Comparison of ENCODE assay signal across 8 mouse cellular contexts in the genomic region with DNA sequence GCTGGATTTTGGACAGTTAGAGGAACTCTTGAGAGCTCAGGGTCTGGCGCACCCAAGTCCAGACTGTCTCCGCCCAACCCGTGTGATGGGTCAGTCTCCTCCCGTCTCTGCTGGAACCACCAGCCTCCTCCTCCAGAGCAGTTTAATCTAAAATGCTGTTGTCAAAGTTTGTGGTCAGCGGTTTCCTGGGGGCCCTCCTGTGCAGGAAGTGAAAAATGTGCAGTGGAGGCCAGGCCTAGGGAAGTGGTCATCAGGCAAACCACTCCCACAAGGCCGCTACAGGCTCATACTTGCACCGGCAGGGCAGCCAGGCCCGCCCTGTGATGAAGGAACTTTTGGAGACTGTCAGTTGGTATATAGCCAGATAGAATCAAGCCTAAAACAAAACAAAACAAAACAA. TPM values are rescaled to one million over a fixed set of nuclear protein-coding genes. Genes with fewer than 3 reads are reported as not detected.
A peak's percentile ranks its signal among the peaks of the same experiment; 100 is the strongest.
DNase-seq lines count a peak whose midpoint lies in the region.

No protein-coding gene starts in this region.

- intact Hi-C loops in left cerebral cortex, postnatal 4 days (cut with DNase I), result no loop called here

- peak; percentile 57 for DNase-seq in adrenal gland, postnatal 14 days
- no peak for DNase-seq in adrenal gland, postnatal 4 days (ENCODE audit: low spot score in 2 of 2)
- DNase-seq in gastrocnemius, postnatal 25 days, result peak; percentile 77
- DNase-seq in liver, result peak; percentile 50
- peak; percentile 57 to 70 for DNase-seq in spleen, adult 18-20 months
- no peak for DNase-seq in cerebellum, postnatal 10 days
- DNase-seq in left cerebral cortex, postnatal 4 days, result no peak
- DNase-seq in ovary, postnatal 36 days (ENCODE audit: low spot score), result no peak

RNA-seq across cellular contexts. Expression of gene Plekhg3, which starts 6.7 kb away (rescaled TPM):
- total RNA-seq in adrenal gland, postnatal 14 days (2021), result 16.7 and 19.4 TPM in 2 replicates
- total RNA-seq in adrenal gland, postnatal 4 days (2021), result 10 to 100 TPM; 21.0 to 29.2 TPM
- total RNA-seq in gastrocnemius, postnatal 25 days (2021), result 1 to 10 TPM; 6.1 to 7.6 TPM
- total RNA-seq in left cerebral cortex, postnatal 4 days (2021), result 1 to 10 TPM; 3.0 to 3.3 TPM

Comparison
In these comparisons a context has a peak if more than half of its experiments do, and no peak if none do; other contexts are left out.
1. DNase-seq: peak in adrenal gland, postnatal 14 days (single experiment), gastrocnemius, postnatal 25 days (single experiment), liver (single experiment) and spleen, adult 18-20 months (2 of 2); none in adrenal gland, postnatal 4 days (0 of 2), cerebellum, postnatal 10 days (0 of 2), left cerebral cortex, postnatal 4 days (single experiment) and ovary, postnatal 36 days (single experiment).